Mouse (Mus musculus) intestine, embryonic 16.5 days (tissue): ENCODE measurements around the gene Tbc1d23. TPM values are rescaled to one million over a fixed set of nuclear protein-coding genes. Genes with fewer than 3 reads are reported as not detected.
A peak's percentile ranks its signal among the peaks of the same experiment; 100 is the strongest.
"Not testable (repeated sequence)": the region's sequence is repeated elsewhere in the genome, so short reads cannot be mapped to it uniquely, and the experiment has no call there.

Experiments
- ATAC-seq: fragments of 200-750 bp; cut with Nextera tagmentation; 2 replicates; pipeline ENCODE4 v1.8.0; 2017; ENCODE audit warnings: moderate TSS enrichment, moderate library complexity
- H3K27ac ChIP-seq: fragments of 300-500 bp; sonication (generic); 2 replicates; pipeline ENCODE4 v1.5.1; 2014; ENCODE audit warnings: mild to moderate bottlenecking, low read length
- H3K27me3 ChIP-seq: fragments of 300-500 bp; sonication (generic); replicated peaks from 2 replicates; pipeline ENCODE4 v1.6.1; 2014; ENCODE audit warnings: low read length, control low read depth, mixed read lengths; ENCODE audit not compliant: control insufficient read depth, insufficient read depth
- H3K36me3 ChIP-seq: fragments of 300-500 bp; sonication (generic); 2 replicates; pipeline ENCODE4 v1.6.1; 2014; ENCODE audit warnings: low read length, control low read depth; ENCODE audit not compliant: control insufficient read depth, insufficient read depth
- H3K4me1 ChIP-seq: fragments of 300-500 bp; sonication (generic); 2 replicates; pipeline ENCODE4 v1.6.1; 2014; ENCODE audit warnings: low read length, control low read depth, mixed read lengths; ENCODE audit not compliant: control insufficient read depth, insufficient read depth
- H3K4me2 ChIP-seq: fragments of 300-500 bp; sonication (generic); 2 replicates; pipeline ENCODE4 v1.6.1; 2014; ENCODE audit warnings: low read depth, low read length, control low read depth
- H3K4me3 ChIP-seq: fragments of 300-500 bp; sonication (generic); 2 replicates; pipeline ENCODE4 v1.5.1; 2014; ENCODE audit warnings: mild to moderate bottlenecking, low read length
- H3K9ac ChIP-seq: fragments of 300-500 bp; sonication (generic); 2 replicates; pipeline ENCODE4 v1.6.1; 2014; ENCODE audit warnings: low read depth, low read length
- H3K9me3 ChIP-seq: fragments of 300-500 bp; sonication (generic); 2 replicates; pipeline ENCODE4 v1.6.1; 2016; ENCODE audit warnings: low read length, control low read depth; ENCODE audit not compliant: control insufficient read depth
- WGBS: fragments of 180-500 bp; shearing (Covaris S2); extraction: QIAGEN DNeasy Blood & Tissue Kit; methylation state at CpG from one replicate; pipeline ENCODE4 v1.1.7; 2014; 5-methylcytosine and 5-hydroxymethylcytosine counted together
- polyA plus RNA-seq: library from polyadenylated mRNA; unstranded; fragments of >200 nt; fragmentation: Nextera tagmentation; extraction: Ambion mirVana; gene quantifications from 2 replicates; pipeline ENCODE4 v1.2.1, GENCODE M21; 2015

Tbc1d23 gene
- polyA plus RNA-seq, 1 experiment from 2014 or later: 21.7 TPM

- Histone ChIP-seq H3K4me3 (no peak overlapping the region), H3K36me3 (no peaks in the 10 kb centered on the region), H3K27ac (peak overlapping the region; percentile 68), H3K4me1 (0 out of 2 replicates have a peak, but pooled peaks cover 2% of the 10 kb centered on the region), H3K4me2 (no peak overlapping the region), H3K9ac (no peak overlapping the region), H3K27me3 (no peaks in the 10 kb centered on the region), H3K9me3 (no peaks in the 10 kb centered on the region)
- 23% methylated on average over 7 of the region's 7 CpGs for WGBS
- peak; percentile 74 for ATAC-seq
Measured at GRCm38 (mm10) chr16:57251589-57252421, 20.5 kb upstream of the Tbc1d23 start.

GRCm38 (mm10) chr16:57250991-57251390 lies 19.7 kb upstream of the Tbc1d23 start:
- no peak overlapping the region for H3K4me2 ChIP-seq
- no peaks in the 10 kb centered on the region for H3K36me3 ChIP-seq
- ATAC-seq: no peak
- 82% methylated on average over 4 of the region's 4 CpGs for WGBS
- H3K9ac ChIP-seq: no peak overlapping the region
- H3K9me3 ChIP-seq: no peaks in the 10 kb centered on the region
- no peaks in the 10 kb centered on the region for H3K27me3 ChIP-seq
- H3K27ac ChIP-seq: no peak overlapping the region; the same call in 1 of the 2 replicates
- H3K4me1 ChIP-seq: 0 out of 2 replicates have a peak, but pooled peaks cover 2% of the 10 kb centered on the region
- no peak overlapping the region for H3K4me3 ChIP-seq

- Histone ChIP-seq H3K36me3 (no peaks in the 10 kb centered on the region), H3K4me3 (no peak overlapping the region), H3K27me3 (no peaks in the 10 kb centered on the region), H3K9ac (no peak overlapping the region), H3K9me3 (no peaks in the 10 kb centered on the region), H3K4me1 (0 out of 2 replicates have a peak, but pooled peaks cover 2% of the 10 kb centered on the region), H3K4me2 (no peak overlapping the region), H3K27ac (no peak overlapping the region)
- WGBS: 88% methylated on average over 4 of the region's 4 CpGs
- ATAC-seq: no peak
Measured at GRCm38 (mm10) chr16:57247464-57247863, 16.2 kb upstream of the Tbc1d23 start.

- Histone ChIP-seq H3K4me2 (no peak overlapping the region), H3K4me1 (no peaks in the 10 kb centered on the region), H3K36me3 (no peaks in the 10 kb centered on the region), H3K9me3 (no peaks in the 10 kb centered on the region), H3K27ac (no peak overlapping the region), H3K9ac (no peak overlapping the region), H3K4me3 (no peak overlapping the region), H3K27me3 (no peaks in the 10 kb centered on the region)
- WGBS: 79% methylated on average over 3 of the region's 3 CpGs
- no peak for ATAC-seq
Measured at GRCm38 (mm10) chr16:57246596-57246995, 15.3 kb upstream of the Tbc1d23 start.

GRCm38 (mm10) chr16:57243858-57244248 lies 12.5 kb upstream of the Tbc1d23 start:
- Histone ChIP-seq H3K9ac (no peak overlapping the region), H3K36me3 (no peaks in the 10 kb centered on the region), H3K4me1 (no peaks in the 10 kb centered on the region), H3K4me2 (no peak overlapping the region), H3K4me3 (no peak overlapping the region), H3K9me3 (no peaks in the 10 kb centered on the region), H3K27ac (no peak overlapping the region), H3K27me3 (no peaks in the 10 kb centered on the region)
- WGBS: 8% methylated on average over 6 of the region's 6 CpGs
- ATAC-seq: peak; percentile 74

- Histone ChIP-seq H3K9me3 (no peaks in the 10 kb centered on the region), H3K27ac (no peak overlapping the region), H3K9ac (no peak overlapping the region), H3K4me1 (no peaks in the 10 kb centered on the region), H3K36me3 (no peaks in the 10 kb centered on the region), H3K4me2 (no peak overlapping the region), H3K27me3 (no peaks in the 10 kb centered on the region), H3K4me3 (no peak overlapping the region)
- WGBS: 50% methylated on average over 10 of the region's 10 CpGs
- peak; percentile 68 for ATAC-seq
Measured at GRCm38 (mm10) chr16:57243205-57243857, 12.0 kb upstream of the Tbc1d23 start.

GRCm38 (mm10) chr16:57242857-57243204 lies 11.5 kb upstream of the Tbc1d23 start:
- 87% methylated on average over 5 of the region's 5 CpGs for WGBS
- H3K36me3 ChIP-seq: no peaks in the 10 kb centered on the region
- no peaks in the 10 kb centered on the region for H3K4me1 ChIP-seq
- H3K9ac ChIP-seq: no peak overlapping the region
- no peak overlapping the region for H3K27ac ChIP-seq
- no peaks in the 10 kb centered on the region for H3K9me3 ChIP-seq
- H3K4me3 ChIP-seq: no peak overlapping the region
- no peak overlapping the region for H3K4me2 ChIP-seq
- ATAC-seq: no peak
- no peaks in the 10 kb centered on the region for H3K27me3 ChIP-seq

GRCm38 (mm10) chr16:57235871-57236510 lies 4.7 kb upstream of the Tbc1d23 start:
- H3K9me3 ChIP-seq: no peaks in the 10 kb centered on the region
- no peak overlapping the region for H3K4me2 ChIP-seq
- no peak overlapping the region for H3K4me3 ChIP-seq
- no peak overlapping the region for H3K27ac ChIP-seq
- no peak overlapping the region for H3K9ac ChIP-seq
- H3K4me1 ChIP-seq: no peaks in the 10 kb centered on the region
- ATAC-seq: no peak
- no peaks in the 10 kb centered on the region for H3K36me3 ChIP-seq
- no peaks in the 10 kb centered on the region for H3K27me3 ChIP-seq
- WGBS: 44% methylated on average over 7 of the region's 7 CpGs

GRCm38 (mm10) chr16:57231937-57232310 lies 620 bp upstream of the Tbc1d23 start:
- H3K4me3 ChIP-seq, H3K9me3 ChIP-seq, H3K27me3 ChIP-seq, ATAC-seq, H3K9ac ChIP-seq, H3K4me1 ChIP-seq, H3K36me3 ChIP-seq, H3K27ac ChIP-seq: not testable (repeated sequence)
- WGBS: 72% methylated on average over 4 of the region's 5 CpGs
- H3K4me2 ChIP-seq: peak overlapping the region; percentile 41
